ENCODE assay signal across 8 mouse cellular contexts in genomic region chr9:106080261-106081033, GRCm38 (mm10). TPM values are rescaled to one million over a fixed set of nuclear protein-coding genes. Genes with fewer than 3 reads are reported as not detected.
DNase-seq lines count a peak whose midpoint lies in the region; ATAC-seq lines count a peak whose summit lies in the region.

No protein-coding gene starts in this region.

- no peak for ATAC-seq in monocyte, adult 5-6 weeks (replicated peaks; ENCODE audit: insufficient number of reproducible peaks, low FRiP score, low TSS enrichment, poor library complexity, severe bottlenecking)

- DNase-seq in layer of hippocampus, adult 11-12 months (ENCODE audit: low spot score) = peak; percentile 52
- DNase-seq in layer of hippocampus, adult 9-10 months (ENCODE audit: low spot score) = no peak
- DNase-seq in ZHBTc4 (ENCODE audit: low read depth, low spot score) = peak; percentile 89
- DNase-seq in embryo, embryonic 11.5 days (ENCODE audit: low read depth, low spot score) = peak; percentile 23
- peak; percentile 54 for DNase-seq in kidney, adult 9 months
- peak; percentile 12 to 25 for DNase-seq in lung, adult 18-20 months
- DNase-seq in right cerebral cortex, postnatal 36 days (ENCODE audit: low spot score in 2 of 2) = peak; percentile 10 to 12

RNA-seq across cellular contexts. Expression of gene Col6a4, which starts 16.1 kb away (rescaled TPM):
- not detected in 3 replicates for total RNA-seq in monocyte, adult 5-6 weeks (2017)
